Mouse (Mus musculus) CD4-positive, CD25-positive, alpha-beta regulatory T cell, adult 2 months (primary cell): ENCODE results near the gene Pax5.

Source experiments
- DNase-seq: peaks from one replicate; pipeline ENCODE4 v3.0.0-alpha.2; 2012; ENCODE audit warnings: low read depth, low spot score

Gene Pax5

GRCm38 (mm10) chr4:44601370-44601769 is 108.9 kb downstream of the Pax5 start:
- no peak for DNase-seq

- no peak for DNase-seq
Measured at GRCm38 (mm10) chr4:44600875-44601274, 109.4 kb downstream of the Pax5 start.

GRCm38 (mm10) chr4:44597965-44598364 is 112.3 kb downstream of the Pax5 start:
- DNase-seq = no peak

- no peak for DNase-seq
Measured at GRCm38 (mm10) chr4:44593091-44593490, 117.2 kb downstream of the Pax5 start.

- no peak for DNase-seq
Measured at GRCm38 (mm10) chr4:44582687-44583086, 127.6 kb downstream of the Pax5 start.

GRCm38 (mm10) chr4:44578591-44578990 is 131.7 kb downstream of the Pax5 start:
- peak; percentile 4 for DNase-seq

DNA sequence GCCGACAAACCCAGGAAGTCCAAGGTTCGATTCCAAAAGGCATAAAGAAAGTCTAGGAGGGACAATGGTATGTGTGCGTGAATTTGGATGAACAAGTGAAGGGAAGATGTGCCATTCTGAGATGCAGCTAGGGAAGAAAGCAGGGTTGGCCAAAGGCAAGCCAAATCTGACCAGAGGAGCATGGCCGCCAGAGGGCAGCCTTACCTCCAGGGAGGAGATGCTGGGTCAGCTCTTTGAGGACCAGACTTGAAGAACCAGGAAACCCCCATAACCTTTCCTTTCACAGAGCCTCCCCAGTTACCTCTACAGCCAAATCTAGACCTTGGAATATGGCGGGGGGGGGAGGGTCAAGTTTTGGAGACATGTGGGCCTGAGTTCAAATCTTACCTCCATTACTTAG is 133.0 kb downstream of the Pax5 start:
- DNase-seq = peak; percentile 43

GRCm38 (mm10) chr4:44576786-44577185 is 133.5 kb downstream of the Pax5 start:
- DNase-seq = no peak

DNA sequence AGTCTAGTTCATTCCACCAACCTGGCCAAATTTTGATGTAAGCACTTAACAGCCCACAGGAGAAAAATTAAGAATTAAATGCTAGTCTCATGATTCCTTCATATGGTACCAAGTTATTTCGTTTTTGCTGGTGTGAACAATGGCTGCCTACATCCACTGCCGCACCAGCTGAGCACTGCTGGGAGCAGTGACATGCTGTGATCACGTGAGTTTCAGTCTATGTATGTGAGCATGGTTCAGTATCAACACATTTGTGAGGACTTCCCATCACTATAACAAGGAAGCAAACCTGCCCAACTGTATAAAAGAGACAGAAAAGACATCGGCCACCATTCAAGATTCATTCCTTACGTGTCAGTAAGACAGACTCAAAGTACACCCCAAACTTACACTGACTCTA is 137.3 kb downstream of the Pax5 start:
- DNase-seq = no peak

GRCm38 (mm10) chr4:44572373-44572772 is 137.9 kb downstream of the Pax5 start:
- DNase-seq = no peak

- no peak for DNase-seq
Measured at GRCm38 (mm10) chr4:44569138-44569537, 141.1 kb downstream of the Pax5 start.

DNA sequence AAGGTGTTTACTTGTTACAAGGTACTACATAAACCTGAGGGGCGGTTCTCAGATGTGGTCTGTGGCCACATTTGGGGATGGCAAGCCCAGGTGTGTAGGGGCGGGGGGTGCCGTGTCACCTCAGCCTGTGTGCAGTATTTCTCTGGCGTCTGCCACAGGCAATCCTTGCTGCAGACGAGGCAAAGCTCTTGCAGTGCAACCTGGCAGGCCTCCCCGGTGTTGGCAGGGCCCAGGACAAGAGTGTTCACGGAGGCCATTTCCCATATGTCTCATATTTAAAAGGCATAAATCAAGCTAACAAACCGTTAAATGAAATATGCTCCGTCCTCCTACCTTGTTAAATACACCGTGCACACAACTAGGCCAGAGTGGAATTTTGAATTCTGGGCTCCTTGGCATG is 141.6 kb downstream of the Pax5 start:
- DNase-seq = no peak

DNA sequence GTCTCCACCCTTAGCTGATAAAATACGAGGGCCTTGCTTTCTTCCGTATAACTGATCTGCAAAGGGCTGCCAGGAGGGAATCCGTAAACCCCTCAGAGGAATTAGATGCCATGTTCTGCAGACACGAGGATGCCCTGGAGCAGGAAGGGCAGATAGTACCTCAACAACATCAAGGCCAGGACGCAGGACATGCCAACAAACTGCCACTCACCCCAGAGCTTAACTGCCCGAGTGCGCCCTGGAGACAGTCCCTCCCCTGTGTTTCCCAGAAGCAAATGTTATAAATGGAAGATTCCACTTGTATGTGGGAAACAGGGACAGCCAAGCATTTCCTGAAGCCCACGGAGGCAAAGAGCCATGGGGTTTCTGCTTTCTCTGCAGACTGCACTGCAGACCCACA is 143.9 kb downstream of the Pax5 start:
- DNase-seq = no peak

GRCm38 (mm10) chr4:44565126-44566082 is 144.9 kb downstream of the Pax5 start:
- DNase-seq = no peak

- peak; percentile 75 for DNase-seq
Measured at GRCm38 (mm10) chr4:44564602-44565001, 145.7 kb downstream of the Pax5 start.

DNA sequence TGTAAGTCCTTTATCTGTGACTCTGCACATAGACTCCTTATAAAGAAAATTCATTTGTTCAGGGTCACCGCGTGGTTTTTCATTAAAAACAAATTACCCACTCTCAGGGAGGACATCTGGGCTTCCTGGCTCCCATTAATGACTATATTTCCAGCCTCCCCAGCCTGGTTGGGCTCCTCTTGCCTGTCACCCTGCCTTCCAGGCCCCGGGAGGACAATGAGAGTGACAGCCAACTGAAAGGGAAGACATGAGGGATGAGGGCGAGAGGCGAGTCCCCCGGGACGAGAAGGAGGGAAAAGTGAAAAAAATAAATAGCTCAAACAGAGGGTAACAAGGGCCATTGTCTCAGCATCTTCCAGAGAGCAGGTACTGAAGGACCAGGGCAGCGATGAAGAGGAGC is 149.3 kb downstream of the Pax5 start:
- no peak for DNase-seq

DNA sequence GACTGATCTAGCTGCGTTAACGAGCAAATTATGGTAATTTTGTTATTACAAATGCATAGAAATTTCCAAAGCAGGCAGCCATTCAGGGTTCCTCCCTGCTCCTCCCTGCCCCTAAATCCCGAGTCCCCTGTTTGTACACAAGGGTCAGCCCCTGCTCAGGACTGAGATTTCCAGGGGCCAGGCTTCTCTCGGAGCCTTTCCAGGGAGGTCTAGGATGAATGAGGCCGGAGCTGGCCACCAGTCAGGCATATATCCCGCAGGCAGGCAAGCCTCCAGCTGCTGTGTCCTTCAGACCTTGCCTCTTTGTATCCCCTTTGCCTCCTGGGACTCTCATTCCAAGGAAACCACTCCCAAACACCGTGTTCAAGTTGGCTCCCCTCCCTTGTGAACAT is 151.7 kb downstream of the Pax5 start:
- DNase-seq = no peak

GRCm38 (mm10) chr4:44557815-44558563 is 152.3 kb downstream of the Pax5 start:
- peak; percentile 18 for DNase-seq

- DNase-seq = no peak
Measured at GRCm38 (mm10) chr4:44556586-44557281, 153.6 kb downstream of the Pax5 start.

DNA sequence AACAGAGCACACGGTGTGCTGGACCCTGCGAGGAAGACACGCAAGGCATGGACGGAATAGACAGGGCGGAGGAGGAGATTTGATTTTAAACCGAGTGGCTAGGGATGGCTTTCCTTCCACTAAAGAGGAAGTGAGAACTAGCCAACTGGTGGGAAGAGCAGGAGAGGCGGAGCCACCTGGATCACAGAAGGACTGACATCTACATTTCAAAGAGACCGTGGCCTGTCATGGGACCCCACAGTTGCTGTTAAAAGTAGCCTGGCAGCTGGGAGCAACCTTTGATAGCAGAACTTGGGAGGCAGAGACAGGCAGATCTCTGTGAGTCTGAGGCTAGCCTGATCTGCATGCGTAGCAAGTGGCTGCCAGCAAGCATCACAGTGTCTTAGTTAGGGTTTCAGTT is 154.7 kb downstream of the Pax5 start:
- DNase-seq = no peak

DNA sequence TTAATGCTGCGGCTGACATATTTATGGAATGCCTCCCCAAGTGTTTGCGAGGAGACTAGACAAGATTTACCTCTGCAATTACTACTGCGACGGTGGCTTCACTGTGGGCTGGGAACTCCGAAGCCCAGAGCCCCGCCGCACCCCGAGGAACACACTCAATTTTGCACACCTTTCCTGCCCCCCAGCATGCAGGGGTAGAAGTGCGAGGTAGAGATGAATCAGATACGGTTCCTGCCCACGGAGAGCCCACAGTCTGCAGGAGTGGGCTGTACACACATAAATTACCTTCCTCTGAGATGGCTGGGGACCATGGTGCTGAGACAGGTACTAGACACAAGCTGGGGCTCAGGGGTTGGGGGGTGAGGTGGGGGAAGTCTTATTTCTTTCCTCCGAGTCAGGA is 158.8 kb downstream of the Pax5 start:
- DNase-seq = no peak

- no peak for DNase-seq
Measured at GRCm38 (mm10) chr4:44549029-44549428, 161.3 kb downstream of the Pax5 start.
